Mouse (Mus musculus): ENCODE data around the gene Tmem40. TPM values are rescaled to one million over a fixed set of nuclear protein-coding genes. Genes with fewer than 3 reads are reported as not detected.

The Tmem40 gene
- total RNA-seq, 4 experiments from 2014 or later: 0.41 to 1.0 (median 0.60) TPM

DNA sequence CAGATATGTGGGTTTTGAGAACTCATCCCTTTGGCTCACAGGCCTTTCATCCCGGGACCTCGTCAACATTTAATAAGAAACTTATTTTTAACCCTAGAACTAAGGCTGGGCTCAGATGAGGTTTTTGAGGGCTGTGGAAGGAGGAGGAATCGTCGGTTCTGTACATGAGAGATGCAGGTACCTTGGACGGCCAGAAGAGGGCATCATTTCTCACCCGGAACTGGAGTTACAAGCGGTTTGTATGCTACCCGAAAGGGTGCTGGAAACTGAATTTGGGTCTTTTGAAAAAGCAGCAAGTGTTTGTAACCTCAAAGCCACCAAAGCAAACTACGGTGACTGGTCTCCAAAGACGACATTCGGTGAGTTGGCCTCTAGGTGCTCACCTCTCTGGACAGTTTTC is 60.9 kb downstream of the Tmem40 start:
- no peak for DNase-seq (ENCODE audit: low spot score)

DNA sequence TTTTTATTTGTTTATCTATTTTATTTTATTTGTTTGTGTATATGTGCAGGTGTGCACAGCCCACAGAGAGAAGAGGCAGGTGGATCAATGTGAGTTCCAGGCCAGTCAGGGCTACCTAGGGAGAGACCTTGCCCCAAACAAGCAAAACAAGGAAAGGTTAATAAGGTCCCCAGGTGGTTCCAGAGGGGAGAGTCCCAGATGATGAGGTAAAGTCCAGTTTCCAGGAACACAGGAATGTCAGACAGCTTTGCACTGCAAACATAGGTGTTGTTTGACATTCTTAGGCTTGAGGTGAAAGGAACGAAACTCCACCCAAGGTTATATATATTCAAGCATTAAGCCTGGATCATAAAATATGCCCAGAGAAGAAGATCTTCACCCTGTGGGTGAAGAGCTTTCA is 61.4 kb downstream of the Tmem40 start:
- DNase-seq (ENCODE audit: low spot score): no peak

DNA sequence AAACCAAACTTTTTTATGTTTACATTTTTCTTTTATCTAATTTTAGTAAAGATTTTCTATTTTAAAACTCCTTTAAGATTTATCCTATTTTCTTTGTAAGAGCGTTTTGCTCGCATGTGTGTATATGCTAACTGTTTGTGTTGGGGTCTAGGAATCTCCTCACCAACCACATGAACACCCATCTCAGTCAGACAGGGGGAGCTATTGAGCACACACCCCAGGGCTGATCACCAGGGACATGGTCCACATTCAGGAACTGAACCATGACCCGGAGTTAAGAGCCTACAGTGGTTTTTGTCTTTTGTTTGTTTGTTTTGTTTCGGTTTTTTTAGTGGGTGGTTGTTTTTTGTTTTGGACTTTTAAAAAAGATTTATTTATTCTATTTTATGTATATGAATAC is 63.5 kb downstream of the Tmem40 start:
- no peak for DNase-seq (ENCODE audit: low spot score)

DNA sequence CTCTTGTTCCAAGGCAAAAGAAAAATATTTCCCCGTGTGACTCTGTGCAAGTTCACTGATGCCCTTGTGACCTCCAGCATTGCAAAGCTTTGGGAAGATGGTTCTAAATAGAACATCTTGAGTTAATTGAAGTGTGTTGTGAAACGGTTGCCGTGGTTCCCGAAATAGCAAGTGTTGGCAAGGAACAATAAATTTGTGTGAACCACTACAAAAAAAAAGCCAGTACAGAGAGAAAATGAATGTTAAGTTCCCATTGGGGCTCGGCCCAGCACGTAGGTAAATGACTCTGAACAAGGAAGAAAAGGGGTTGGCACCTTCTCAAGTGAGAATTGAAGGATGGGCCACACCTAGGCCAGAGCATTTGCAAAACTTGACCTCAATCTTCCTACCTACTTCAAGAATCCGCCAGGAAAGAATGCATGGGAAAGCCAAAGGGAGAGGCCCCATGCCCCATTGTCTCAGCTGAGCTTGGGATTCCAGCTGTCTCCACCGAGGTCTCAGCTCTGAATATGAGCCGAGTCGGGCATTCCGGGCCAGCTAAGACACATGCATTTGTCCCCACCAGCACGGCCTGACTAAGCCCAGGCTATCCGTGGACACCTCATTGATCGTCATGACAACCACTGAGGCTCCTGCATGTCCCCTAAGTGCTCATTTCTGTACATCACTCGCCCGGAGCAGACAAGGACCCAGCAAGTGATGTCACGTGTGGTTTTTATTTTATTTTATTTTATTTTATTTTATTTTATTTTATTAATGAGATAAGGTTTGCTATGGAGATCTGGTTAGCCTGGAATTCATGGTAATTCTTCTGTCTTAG is 64.3 kb downstream of the Tmem40 start:
- peak; percentile 28 for DNase-seq (ENCODE audit: low spot score)

DNA sequence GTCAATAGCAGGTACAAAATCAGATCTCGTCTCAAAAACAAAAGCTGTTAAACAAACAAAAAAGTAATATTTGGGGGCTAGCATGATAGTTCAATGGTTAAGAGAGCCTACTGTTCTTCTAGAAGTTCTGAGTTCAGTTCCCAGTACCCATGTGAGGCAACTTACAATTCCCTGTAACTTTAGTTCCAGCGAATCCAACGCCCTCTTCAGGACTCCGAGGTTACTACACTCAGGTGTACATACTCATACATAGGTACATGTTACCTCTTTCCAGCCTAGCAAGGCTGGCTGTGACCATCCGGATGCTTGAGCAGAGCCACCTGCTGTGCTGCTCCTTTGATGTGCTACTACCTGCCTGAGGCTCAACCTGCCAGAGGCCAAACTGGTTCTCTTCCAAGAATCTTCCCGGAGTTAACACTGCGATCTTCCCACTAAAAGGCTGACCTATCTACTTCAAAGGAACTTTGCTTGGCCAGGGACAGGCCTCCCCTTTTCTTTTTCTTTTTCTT is 65.4 kb downstream of the Tmem40 start:
- DNase-seq (ENCODE audit: low spot score): no peak

DNA sequence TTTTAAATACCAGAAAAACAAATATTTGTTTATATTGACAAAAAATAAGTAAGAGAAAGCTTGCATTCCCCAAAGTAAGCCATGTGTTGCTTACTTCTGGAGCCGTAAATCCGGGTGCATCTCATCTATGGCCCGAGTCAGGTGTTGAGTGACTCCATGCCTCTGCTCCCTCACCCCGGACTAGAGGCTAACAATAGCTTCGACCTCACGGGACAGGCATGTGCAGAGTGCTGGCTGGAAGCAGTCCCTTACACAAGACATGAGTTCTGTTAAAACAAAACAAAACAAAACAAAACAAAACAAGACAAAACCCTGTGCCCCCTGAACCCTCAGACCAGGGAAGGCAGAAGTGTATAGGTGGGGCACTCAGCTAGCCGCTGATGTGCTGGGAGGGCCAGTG is 67.1 kb downstream of the Tmem40 start:
- peak; percentile 34 for DNase-seq (ENCODE audit: low spot score)

DNA sequence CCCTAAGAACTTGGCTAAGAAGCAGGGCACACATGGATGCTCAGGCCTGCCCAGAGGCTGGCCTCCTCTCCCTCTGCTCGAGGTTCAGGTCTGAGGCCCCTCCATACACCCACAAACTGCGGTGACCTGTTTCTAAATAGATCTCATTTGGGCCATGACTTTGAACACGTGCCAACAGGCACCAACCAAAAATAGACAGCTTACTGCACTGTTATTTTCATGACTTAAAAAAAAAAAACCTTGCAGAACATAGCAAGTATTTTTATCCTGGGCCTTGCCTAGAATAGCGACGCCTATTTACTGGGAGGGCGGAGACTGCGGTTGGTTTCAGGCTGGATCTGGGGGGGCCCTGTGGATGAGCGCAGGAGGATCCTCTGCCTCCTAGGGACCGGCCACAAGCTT is 67.8 kb downstream of the Tmem40 start:
- DNase-seq (ENCODE audit: low spot score): peak; percentile 68

DNA sequence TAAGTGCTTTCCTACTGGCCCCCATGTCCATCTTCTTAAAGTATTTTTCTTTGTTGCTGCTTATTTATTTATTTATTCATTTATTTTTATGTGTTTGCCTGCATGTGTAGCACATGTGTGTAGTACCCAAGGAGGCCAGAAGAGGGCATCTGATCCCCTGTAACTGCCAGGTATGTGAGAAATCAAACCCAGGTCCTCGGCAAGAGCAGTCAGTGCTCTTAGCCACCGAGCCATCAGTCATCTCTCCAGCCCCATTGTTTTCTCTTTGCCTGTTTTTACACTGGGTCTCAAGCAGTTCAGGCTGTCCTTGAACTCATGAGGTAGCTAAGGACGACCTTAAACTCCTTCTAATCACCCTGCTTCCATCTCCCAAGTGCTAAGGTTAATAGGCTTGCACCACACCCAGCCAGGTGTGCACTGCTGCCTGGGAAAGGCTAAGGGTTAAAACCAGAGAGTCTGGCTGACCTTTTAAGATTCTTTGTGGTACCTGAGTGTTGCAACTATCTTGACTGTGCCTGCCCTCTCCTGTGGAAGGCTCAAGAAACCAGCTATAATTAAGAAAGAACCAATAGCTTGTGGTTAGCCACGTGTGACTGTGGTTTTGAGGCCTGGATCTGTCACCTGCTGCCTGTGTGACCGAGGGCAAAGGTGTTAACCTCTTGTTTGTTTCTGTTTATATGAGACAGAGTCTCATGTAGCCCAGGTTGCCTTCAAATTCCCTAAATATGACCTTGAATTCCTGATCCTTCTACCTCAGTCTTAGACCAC is 69.1 kb downstream of the Tmem40 start:
- DNase-seq (ENCODE audit: low spot score): no peak

DNA sequence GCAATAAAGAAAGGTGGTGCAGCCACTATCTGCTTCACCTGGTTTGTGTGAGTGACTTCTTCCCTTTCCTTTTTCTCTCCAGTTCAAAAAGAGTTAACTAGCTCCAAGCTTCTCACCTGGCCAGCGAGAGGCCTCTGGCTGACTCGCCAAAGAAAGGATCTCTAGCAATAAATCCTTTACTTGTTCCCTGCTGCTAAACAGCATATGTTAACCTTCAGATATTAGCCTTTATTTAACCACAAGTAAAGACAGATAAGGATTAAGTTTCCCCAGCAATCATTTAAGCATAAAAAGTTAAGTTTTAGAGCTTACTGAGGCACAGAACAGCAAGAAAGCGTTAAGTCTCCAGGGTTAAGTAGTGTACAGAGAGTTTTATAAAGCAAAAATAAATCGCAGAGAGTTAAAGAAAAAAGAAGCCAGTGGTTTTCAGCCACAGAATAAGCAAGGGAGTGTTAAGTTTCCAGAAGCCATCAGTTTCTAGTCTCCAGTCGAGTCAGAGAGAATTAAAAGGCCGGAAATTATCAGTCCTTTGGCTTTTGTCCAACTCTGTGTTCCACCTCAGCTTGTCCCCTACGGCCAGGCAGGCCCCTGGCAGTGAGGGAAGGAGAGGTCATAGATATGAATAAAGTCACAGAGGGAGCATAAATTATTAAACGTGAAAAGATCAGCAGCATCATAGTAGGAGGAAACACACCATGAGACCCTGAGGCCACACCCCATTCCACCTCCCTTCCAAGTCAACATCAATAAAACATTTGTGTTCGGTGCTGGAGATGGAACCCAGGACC is 69.9 kb downstream of the Tmem40 start:
- peak; percentile 26 for DNase-seq (ENCODE audit: low spot score)

DNA sequence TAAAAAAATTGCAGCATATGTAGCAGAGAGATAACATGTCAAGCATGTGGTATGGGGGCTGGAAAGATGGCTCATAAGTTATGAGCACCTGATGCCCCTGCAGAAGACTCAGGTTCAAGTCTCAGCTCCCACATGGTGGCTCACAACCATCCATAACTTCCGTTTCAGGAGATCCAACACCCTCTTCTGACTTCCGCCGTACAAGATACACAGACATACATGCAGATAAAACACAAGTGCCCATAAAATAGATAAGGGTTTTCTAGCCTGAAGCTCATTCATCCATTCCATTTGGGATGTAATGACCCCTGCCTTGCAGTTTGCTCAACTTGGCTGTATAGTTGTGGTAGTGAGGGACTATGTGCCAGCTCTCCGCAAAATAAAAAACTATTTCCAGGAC is 72.1 kb downstream of the Tmem40 start:
- DNase-seq (ENCODE audit: low spot score): no peak

DNA sequence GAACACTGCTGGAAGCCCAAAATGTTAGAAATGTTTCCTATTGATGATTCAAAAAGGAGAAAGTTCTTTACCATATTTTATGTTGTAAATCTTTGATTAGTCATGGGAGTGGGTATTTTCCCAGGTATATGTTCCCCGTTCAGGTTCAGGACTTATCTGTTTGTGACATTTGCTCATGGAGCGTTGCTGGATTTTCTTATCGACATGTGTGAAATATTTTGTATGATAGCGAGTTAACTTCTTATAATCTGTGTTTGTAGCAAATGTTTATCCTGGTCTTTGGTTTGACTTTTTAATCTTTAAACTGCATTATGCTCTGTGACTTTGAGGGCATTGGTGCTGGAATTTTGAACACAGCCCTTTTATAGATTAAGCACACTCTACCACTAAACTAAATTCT is 73.6 kb downstream of the Tmem40 start:
- no peak for DNase-seq (ENCODE audit: low spot score)

DNA sequence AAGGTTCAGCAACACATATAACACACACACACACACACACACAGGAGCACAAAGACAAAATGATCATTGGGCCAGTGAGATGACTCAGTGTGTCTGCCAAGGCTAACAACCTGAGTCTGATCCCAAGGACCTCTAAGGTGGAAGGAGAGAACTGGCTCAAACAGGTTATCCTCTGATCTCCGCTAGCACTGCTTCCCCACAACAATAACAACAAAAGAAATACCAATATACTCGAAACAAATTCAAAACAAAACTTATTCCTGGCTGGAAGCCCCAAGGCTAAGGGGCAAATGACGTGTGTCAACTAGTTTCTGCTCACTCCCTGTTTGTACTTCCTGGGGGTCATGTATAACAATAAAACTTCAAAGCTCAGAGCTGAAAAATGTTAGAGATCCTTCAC is 74.5 kb downstream of the Tmem40 start:
- no peak for DNase-seq (ENCODE audit: low spot score)

DNA sequence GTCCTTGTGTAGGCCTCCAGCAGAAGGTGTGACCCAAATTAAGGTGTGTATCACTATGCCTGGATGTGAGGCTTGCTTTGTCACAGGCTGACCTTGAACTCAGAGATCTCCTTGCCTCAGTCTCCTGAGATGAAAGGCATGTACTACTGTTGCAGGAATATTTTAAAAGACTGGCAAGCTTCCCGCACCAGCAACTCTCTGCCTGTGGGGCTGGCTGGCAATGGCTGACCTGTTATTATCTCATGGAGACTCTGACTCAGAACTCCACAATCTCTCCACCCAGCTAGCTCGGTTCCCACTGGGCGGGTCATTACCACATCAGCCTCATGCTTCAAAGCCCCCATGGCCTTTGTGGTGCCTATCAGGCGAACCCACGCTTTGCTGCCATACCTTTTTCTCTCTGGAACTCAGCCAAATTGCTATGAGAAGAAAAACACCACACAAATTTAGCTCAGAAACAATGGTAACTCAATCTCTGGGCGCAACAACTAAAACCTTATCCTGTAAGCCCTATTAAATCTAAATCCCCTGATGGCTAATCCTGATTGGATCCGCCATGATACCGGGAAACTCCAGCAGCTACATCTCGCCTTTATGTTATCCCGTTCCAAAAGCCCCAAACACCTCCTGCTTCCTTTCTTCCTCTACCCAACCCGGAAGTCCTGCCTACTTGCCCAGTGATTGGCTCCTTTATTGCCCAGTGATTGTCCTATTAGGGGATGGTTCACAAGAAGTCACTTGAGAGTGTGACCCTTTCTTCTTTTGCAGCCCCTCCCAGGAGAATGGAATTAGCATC is 77.2 kb downstream of the Tmem40 start:
- no peak for DNase-seq (ENCODE audit: low spot score)

DNA sequence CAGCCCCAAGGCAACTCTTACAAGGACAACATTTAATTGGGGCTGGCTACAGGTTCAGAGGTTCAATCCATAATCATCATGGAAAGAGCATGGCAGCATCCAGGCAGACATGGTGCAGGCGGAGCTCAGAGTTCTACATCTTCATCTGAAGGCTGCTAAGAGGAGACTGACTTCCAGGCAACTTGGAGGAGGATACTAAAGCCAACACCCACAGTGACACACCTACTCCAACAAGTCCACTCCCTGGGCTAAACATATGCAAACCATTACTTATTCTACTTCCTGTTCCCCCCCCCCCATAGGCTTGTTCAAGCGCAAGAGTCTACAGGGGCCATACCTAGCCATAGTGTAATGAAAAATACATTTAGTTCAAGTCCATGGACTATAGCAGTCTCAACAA is 77.9 kb downstream of the Tmem40 start:
- DNase-seq (ENCODE audit: low spot score): no peak

DNA sequence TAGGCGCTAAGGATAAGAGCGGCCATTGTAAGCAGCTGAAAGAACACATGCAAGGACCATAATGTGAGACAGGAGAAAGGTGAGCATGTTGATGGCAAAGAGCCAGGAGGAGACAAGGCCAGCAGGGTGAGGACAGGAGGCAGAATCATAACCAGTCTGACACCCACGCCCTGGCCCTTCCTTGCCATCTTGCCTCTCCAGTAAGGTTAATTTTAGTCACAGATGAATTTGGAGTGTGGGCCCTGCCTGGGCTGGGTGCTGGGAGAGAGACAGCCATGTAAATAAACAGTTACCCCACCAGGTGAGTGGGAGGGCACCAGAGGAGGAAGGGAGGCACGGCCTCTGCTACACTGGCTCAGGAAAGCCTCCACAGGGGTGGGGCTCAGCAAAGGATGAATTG is 81.1 kb downstream of the Tmem40 start:
- no peak for DNase-seq (ENCODE audit: low spot score)

Small RNA genes within 50 kb of the gene (microRNA-seq; reads per million reads assigned to microRNA genes)
- gene Mir7660: not detected

Other genes starting within 250 kb of the Tmem40 start
- 10 to 100 TPM in 1 of 4 experiments, 1 to 10 TPM in 3; 7.5 to 12.0 (median 7.6) TPM for gene Tsen2, start 217.7 kb downstream of the Tmem40 start, total RNA-seq (2022)
- 1 to 10 TPM in 1 of 4 experiments, under 1 TPM in 3; 0.52 to 1.1 (median 0.71) TPM for gene Mkrn2os, start 169.8 kb downstream of the Tmem40 start, total RNA-seq (2022)
- 10 to 100 TPM; 35.2 to 42.7 (median 39.5) TPM for gene Mkrn2, start 160.5 kb downstream of the Tmem40 start, total RNA-seq (2022)
- 100 to 1,000 TPM in 3 of 4 experiments, 10 to 100 TPM in 1; 97.6 to 104 (median 102) TPM for gene Raf1, start 85.8 kb downstream of the Tmem40 start, total RNA-seq (2022)
- gene Cand2, start 12.1 kb upstream of the Tmem40 start, total RNA-seq (2022): 10 to 100 TPM; 77.2 to 97.7 (median 87.6) TPM
- 100 to 1,000 TPM; 586 to 697 (median 628) TPM for gene Rpl32, start 46.3 kb upstream of the Tmem40 start, total RNA-seq (2022)
- under 1 TPM; 0.20 to 0.53 (median 0.36) TPM for gene Efcab12, start 76.0 kb upstream of the Tmem40 start, total RNA-seq (2022)
- gene Mbd4, start 91.0 kb upstream of the Tmem40 start, total RNA-seq (2022): 1 to 10 TPM in 3 of 4 experiments, under 1 TPM in 1; 0.98 to 1.5 (median 1.1) TPM
- 1 to 10 TPM; 8.5 to 10.0 (median 9.0) TPM for gene Ift122, start 91.1 kb upstream of the Tmem40 start, total RNA-seq (2022)
- gene Rho, start 169.3 kb upstream of the Tmem40 start, total RNA-seq (2022): not detected
- not detected for gene H1foo, start 182.5 kb upstream of the Tmem40 start, total RNA-seq (2022)
- gene Plxnd1, start 232.6 kb upstream of the Tmem40 start, total RNA-seq (2022): 10 to 100 TPM; 43.8 to 75.7 (median 63.5) TPM

Data from heart, adult 8-10 months (tissue).